Mouse (Mus musculus) mammary gland, adult 2 months (tissue): ENCODE data around the gene Fbxo10. TPM values are rescaled to one million over a fixed set of nuclear protein-coding genes. Genes with fewer than 3 reads are reported as not detected.

Experiments
- polyA plus RNA-seq: library from polyadenylated mRNA; depleted of rRNA; stranded (reverse); fragments of >200 nt; gene quantifications from 2 replicates; pipeline ENCODE4 v1.2.3, GENCODE M21; 2012; ENCODE audit warnings: low replicate concordance; rRNA removed

The Fbxo10 gene
- 11.5 and 13.5 TPM in 2 replicates for polyA plus RNA-seq

GRCm38 (mm10) chr4:45084021-45084894 is at the start of gene Fbxo10:
Gene Fbxo10 (minus strand): TSS chr4:45084604.

GRCm38 (mm10) chr4:45107601-45108277 is 23.3 kb upstream of the Fbxo10 start, which contains the start of gene Tomm5:
Gene Tomm5 (minus strand): TSS chr4:45108114.

GRCm38 (mm10) chr4:45018452-45018980 is 65.9 kb downstream of the Fbxo10 start, which contains the start of gene Polr1e:
Gene Polr1e (plus strand): TSS chr4:45018583.

GRCm38 (mm10) chr4:45012105-45012975 is 72.1 kb downstream of the Fbxo10 start, which contains the start of gene Zbtb5:
Gene Zbtb5 (minus strand): TSS chr4:45012412.

Other genes starting within 250 kb of the Fbxo10 start
- 66.6 and 71.2 TPM in 2 replicates for gene Grhpr, start 103.2 kb downstream of the Fbxo10 start, polyA plus RNA-seq
- gene Zbtb5, start 72.2 kb downstream of the Fbxo10 start, polyA plus RNA-seq: 15.6 and 20.3 TPM in 2 replicates
- gene Polr1e, start 66.0 kb downstream of the Fbxo10 start, polyA plus RNA-seq: 5.0 and 5.2 TPM in 2 replicates
- gene Tomm5, start 23.5 kb upstream of the Fbxo10 start, polyA plus RNA-seq: 39.7 and 71.3 TPM in 2 replicates
- gene Frmpd1, start 100.3 kb upstream of the Fbxo10 start, polyA plus RNA-seq: 0.59 and 0.67 TPM in 2 replicates
- 0.92 and 3.1 TPM in 2 replicates for gene Trmt10b, start 212.5 kb upstream of the Fbxo10 start, polyA plus RNA-seq